8 mouse cellular contexts compared by ENCODE assay signal in the genomic region with DNA sequence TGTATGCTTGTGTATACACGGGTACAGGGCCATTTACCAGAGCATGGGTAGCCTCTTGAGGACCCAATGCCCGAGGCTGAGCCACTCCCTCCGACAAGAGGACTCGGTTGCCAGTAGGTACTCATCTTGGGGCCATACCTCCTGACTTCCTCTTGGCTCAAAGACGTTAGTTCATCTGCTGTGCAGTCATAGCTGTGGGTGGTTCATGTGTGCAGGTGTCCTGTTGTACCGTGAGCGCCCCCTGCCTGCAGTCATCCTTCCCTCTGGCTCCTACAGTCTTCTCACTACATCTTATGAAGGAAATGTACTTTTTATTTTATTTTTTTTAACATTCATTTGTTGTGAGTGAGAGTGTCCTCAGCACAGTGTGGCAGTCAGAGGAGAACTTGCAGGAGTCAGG. TPM values are rescaled to one million over a fixed set of nuclear protein-coding genes. Genes with fewer than 3 reads are reported as not detected.
DNase-seq lines count a peak whose midpoint lies in the region; ATAC-seq and TF ChIP-seq lines count a peak whose summit lies in the region.

No protein-coding gene starts in this region.

- peak; percentile 64 for TF ChIP-seq CTCF in forebrain, postnatal 0 days (IDR thresholded peaks at IDR 0.05; ENCODE audit: low read depth)

- no peak overlapping the region for H3K9ac ChIP-seq in forebrain, postnatal 0 days

- DNase-seq in right cerebral cortex, adult 2 months (ENCODE audit: low spot score in 2 of 2): peak; percentile 43 to 64
- DNase-seq in right cerebral cortex, postnatal 25 days: no peak
- DNase-seq in R1 (ENCODE audit: low read depth, low spot score): peak; percentile 58
- peak; percentile 72 for DNase-seq in cerebellum, adult 9-10 months
- peak; percentile 25 for DNase-seq in forebrain, postnatal 0 days
- DNase-seq in left cerebral cortex, postnatal 4 days: peak; percentile 50
- DNase-seq in frontal cortex, postnatal 14 days (ENCODE audit: low spot score in 2 of 2): no peak

- 44% methylated on average over 7 of the region's 7 CpGs for WGBS in forebrain, postnatal 0 days

- H3K27ac ChIP-seq in forebrain, postnatal 0 days (ENCODE audit: low read depth, low read length): no peak overlapping the region

- H3K4me3 ChIP-seq in forebrain, postnatal 0 days (ENCODE audit: low read depth, low read length): no peak overlapping the region

- H3K4me1 ChIP-seq in forebrain, postnatal 0 days (ENCODE audit: insufficient read depth): no peaks in the 10 kb centered on the region

- no peak overlapping the region for H3K4me2 ChIP-seq in forebrain, postnatal 0 days (ENCODE audit: low read depth)

- H3K9me3 ChIP-seq in forebrain, postnatal 0 days (ENCODE audit: low read length): no peaks in the 10 kb centered on the region

- intact Hi-C loops in left cerebral cortex, postnatal 4 days (cut with DNase I): no loop called here

- no peaks in the 10 kb centered on the region for H3K27me3 ChIP-seq in forebrain, postnatal 0 days (ENCODE audit: insufficient read depth, low read length)

- peaks cover 21% of the 10 kb centered on the region for H3K36me3 ChIP-seq in forebrain, postnatal 0 days (ENCODE audit: insufficient read depth)

- peak; percentile 32; the same call in 1 of the 2 replicates for ATAC-seq in forebrain, postnatal 0 days
- peak; percentile 80; the same call in 1 of the 2 replicates for ATAC-seq in monocyte, adult 5-6 weeks (replicated peaks; ENCODE audit: insufficient number of reproducible peaks, low FRiP score, low TSS enrichment, poor library complexity, severe bottlenecking)

RNA-seq across cellular contexts. Expression of a gene that starts 6.2 kb away (rescaled TPM):
- total RNA-seq in forebrain, postnatal 0 days (2014; rRNA removed): 0.15 and 0.29 TPM in 2 replicates
- polyA plus RNA-seq in forebrain, postnatal 0 days (2015; fragmentation: Nextera tagmentation; extraction: Ambion mirVana): 0.09 and 0.21 TPM in 2 replicates
- under 1 TPM; 0.32 to 0.48 TPM for total RNA-seq in left cerebral cortex, postnatal 4 days (2021)
- total RNA-seq in monocyte, adult 5-6 weeks (2017): 0.58 to 1.3 TPM (median 0.76 TPM) in 3 replicates

RNA-seq across cellular contexts. Expression of a gene that starts 20.9 kb away (rescaled TPM):
- 0.23 and 0.38 TPM in 2 replicates for total RNA-seq in forebrain, postnatal 0 days (2014; rRNA removed)
- 0.06 and 0.12 TPM in 2 replicates for polyA plus RNA-seq in forebrain, postnatal 0 days (2015; fragmentation: Nextera tagmentation; extraction: Ambion mirVana)
- under 1 TPM; 0.30 to 0.32 TPM for total RNA-seq in left cerebral cortex, postnatal 4 days (2021)
- total RNA-seq in monocyte, adult 5-6 weeks (2017): 0.10 TPM in 1 of 3 replicates, not detected in the others

Comparison
In these comparisons a context has a peak if more than half of its experiments do, and no peak if none do; other contexts are left out.
1. DNase-seq: peak in right cerebral cortex, adult 2 months (2 of 2), R1 (single experiment), cerebellum, adult 9-10 months (single experiment), forebrain, postnatal 0 days (single experiment) and left cerebral cortex, postnatal 4 days (single experiment); none in right cerebral cortex, postnatal 25 days (single experiment) and frontal cortex, postnatal 14 days (0 of 2).